Mouse (Mus musculus) cerebellum, adult 18-20 months (tissue): ENCODE measurements around the gene Dclk3.

Experiments used
- DNase-seq, 2 experiments: peaks; one replicate each; pipeline ENCODE4 v3.0.0; 2021

Gene Dclk3

DNA sequence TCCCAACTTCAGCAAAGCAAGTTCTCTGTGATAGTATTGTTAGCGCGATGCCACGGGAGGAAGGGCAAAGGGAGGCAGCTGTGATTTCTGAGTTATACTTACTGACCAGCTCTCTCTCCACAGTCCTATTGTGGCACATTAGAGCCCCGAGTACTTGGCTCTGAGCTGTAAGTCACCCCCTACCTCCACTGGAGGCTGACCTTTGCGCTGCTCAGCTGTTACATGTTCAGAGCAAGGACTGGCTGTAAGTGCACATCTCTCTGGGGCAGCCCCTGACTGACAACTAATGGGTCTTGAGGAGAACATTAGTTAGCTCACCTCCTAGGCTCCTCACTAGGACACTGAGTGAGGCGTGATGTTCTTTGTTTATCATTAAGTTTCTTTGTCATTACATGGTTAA is 1.6 kb downstream of the Dclk3 start:
- no peak for DNase-seq

DNA sequence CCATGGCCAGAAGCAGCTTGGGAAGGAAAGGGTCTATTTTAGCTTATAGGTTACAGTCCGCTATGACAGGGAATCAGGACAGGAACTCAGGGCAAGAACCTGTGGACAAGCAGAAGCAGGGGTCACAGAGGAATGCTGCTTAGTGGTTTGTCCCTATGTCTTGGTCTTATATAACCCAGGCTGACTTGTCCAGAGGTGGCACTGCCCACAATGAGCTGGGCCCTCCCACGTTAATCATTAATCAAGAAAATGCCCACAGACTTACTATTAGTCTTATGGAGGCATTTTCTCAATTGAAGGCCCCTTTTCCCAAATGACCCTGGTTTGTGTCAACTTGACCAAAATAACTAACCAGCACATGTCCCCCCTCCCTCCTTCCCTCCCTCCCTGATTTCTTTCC is 2.3 kb downstream of the Dclk3 start:
- DNase-seq = no peak

DNA sequence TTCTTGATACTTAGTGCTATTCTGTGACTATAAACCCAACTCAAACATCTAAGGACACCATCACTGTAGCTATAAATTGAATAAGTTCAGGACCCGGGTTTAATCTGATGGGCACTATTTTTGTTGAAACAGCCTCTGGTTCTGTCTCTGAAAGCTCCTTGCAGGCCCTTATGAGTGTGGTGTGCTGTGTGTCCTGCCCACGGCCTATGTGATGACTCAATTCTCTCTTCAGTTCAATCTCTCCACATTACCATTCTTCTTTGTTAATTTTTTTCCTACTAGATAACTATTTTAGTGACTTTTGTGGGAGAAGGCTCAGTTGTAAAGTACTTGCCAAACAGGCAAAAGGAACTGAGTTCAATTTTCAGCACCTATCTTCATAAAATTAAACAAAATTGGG is 7.3 kb downstream of the Dclk3 start:
- DNase-seq = no peak

DNA sequence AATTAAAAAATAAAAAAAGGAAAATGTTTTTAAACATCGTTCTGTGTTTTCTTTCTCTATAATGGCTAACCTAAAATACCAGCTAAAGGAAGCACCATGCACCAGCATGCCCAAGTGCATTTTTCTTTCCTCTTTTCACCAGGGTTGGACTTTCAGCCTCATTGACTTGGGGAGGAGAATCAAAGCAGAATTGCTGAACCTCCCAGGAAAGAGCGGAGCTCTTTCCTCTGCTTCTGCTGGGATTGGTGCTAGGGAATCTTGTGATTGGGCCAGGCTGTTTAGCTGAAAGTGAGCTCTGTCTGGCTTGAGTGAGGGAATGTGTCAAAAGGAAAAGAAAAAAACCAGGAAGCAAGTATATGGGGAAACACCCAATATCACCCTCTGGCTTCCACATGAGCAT is 10.1 kb downstream of the Dclk3 start:
- no peak for DNase-seq

DNA sequence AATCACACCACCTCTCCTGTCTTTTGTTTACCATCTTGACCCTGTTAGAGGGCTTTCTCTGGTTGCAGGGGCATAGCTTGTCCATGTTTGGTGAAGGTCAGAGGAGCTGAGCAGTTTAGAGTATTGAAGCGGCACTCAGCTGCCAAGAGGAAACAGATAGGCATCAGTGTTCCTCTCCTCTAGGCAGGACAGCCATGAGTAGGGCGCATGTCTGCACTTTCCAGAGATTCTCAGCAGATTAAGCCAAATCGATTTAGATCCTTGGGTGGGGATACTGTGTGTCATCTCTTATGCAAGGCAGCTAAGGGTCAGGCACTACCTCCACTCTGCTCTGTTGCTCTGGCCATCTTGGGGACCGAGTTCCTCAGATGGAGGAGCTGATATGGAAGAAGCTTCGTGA is 11.0 kb downstream of the Dclk3 start:
- DNase-seq = no peak

DNA sequence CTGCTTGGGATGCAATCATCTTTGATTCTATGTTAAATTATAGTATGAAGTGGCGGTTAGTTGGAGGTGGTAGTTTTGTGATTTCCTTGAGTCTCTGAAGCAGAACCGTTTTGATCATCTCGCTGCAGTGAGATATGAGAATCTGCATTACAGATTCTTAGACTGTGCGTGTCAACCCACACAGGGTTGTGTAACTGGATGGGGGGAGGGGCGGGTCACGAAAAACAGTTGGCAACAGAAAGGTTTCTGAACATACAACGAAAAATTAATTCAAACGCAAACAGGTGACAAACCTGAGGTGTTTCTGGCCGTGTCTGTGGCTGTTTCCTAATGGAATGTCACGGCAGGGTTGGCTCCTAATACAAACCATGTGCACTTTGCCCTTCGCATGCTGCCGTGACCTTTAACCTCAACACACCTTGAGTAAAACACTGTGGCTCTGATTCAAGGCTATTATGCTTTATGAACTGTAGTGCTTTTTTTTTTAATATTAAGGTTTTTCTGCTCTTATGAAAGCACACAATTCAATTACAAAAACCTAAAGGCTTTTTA is 12.0 kb downstream of the Dclk3 start:
- no peak for DNase-seq

DNA sequence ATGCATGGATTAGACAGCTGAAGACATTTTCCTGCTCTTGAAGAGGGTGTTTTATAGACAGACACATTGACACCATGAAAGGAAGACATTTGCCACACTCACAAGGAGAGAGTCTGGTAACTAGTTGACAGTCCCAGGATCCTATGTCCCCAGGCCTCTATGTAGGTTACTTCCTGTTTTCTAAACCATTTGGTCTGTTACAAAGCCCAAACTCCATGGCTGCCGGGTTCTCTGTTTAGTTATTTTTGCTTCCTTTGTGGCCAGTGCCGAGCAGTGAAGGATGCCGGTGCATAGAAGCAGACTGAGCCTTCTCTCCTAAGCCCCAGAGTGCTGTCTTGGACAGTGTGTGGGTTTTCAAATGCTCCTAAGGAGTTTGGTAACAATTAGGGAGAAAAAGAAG is 15.0 kb downstream of the Dclk3 start:
- no peak for DNase-seq

DNA sequence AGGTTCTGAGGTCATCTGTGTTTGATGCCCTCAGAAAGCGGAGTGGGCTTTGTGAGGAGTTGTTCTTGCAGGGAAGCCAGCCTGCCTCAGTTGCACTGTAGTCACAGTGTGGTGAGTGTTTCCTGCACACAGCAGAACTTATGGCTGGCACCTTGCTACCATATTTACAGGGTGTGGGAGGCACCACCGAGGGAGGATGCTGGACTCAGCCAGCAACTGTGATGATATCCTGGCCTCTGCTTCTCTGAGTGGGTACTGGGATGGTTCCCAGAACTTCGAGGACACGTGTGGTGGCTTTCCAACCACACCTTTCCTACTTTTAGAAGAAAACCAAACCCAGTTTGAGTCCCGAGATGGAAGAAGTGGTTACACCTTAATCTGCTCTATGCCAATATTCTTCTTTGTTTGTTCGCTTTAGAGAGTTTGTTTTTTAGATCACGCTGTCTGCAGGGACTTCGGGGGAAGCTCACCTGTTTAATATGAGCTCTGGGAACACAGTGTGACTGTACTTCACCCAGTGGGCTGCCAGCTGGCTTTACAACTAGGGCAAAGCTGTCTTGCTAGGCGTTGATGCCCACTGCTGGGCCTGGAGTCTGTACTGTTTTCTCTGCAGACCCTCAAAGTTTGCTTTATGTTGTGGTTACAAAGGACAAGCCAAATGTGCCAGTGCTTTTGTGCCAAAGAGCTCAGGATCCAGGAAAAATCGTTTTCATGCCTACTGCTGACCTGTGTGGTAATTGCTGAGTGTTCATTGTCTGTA is 18.5 kb downstream of the Dclk3 start:
- DNase-seq = no peak

DNA sequence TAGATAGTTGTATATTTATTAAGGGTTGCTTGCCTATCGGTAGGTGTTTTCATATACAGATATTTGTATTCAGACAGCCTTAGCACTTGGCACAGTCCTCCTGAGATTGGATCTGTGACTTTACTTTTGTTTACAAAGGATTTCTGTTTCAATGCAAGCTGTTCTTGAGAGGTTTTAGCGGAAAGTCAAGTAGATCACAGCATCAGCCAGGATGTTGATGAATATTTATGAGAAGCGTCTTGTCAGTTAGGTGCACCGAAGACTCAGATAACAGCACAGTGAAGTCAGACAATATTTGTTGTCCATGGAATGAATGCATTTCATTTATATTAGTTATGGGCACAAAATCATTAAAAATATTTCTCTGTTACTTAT is 19.0 kb downstream of the Dclk3 start:
- no peak for DNase-seq

DNA sequence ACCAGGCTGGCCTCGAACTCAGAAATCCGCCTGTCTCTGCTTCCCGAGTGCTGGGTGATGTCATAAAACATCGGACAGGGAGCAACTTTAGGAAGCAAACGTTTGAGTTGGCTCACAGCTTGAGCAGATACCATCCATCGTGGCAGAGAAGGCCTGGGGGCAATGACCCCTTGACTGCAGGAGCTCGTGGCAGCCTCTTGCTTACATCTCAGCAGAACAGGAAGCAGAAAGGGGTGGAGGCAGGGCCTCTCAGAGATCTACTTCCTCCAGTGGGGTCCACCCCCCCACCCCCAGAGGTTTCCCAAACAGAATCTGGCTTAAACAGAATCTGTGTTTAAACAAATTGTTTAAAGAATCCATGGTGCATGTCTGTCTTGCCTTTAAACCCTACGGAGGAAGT is 20.6 kb downstream of the Dclk3 start:
- DNase-seq = no peak

DNA sequence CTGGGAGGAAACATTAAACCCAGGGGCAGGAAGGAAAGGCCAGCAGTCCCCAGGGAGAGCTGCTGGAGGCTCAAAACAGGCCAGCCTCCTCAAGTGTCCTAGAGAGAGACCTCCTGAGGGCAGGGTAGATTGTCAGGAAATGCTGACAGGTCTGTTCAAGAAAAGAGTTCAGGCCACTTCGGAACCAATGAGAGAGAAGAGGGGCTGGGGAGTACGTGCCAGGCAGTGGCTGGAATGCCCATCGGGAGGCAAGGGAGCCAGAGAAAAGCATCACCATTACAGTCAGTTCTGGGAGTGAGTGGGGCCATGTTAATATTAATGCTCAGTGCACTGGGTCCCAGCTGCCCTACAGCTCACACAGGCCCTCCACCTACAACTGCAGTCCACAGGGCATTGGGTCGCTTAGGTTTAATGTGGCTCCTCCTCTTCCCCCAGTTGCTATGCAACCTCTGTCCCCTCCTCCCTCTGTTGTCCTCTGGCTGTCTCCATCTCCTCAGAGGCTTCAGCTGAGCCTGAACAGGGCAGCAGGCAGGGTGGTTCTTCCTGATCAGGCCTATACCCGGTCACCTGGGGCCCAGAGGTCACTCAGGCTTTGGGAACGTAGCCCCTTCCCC is 21.4 kb downstream of the Dclk3 start:
- no peak for DNase-seq

DNA sequence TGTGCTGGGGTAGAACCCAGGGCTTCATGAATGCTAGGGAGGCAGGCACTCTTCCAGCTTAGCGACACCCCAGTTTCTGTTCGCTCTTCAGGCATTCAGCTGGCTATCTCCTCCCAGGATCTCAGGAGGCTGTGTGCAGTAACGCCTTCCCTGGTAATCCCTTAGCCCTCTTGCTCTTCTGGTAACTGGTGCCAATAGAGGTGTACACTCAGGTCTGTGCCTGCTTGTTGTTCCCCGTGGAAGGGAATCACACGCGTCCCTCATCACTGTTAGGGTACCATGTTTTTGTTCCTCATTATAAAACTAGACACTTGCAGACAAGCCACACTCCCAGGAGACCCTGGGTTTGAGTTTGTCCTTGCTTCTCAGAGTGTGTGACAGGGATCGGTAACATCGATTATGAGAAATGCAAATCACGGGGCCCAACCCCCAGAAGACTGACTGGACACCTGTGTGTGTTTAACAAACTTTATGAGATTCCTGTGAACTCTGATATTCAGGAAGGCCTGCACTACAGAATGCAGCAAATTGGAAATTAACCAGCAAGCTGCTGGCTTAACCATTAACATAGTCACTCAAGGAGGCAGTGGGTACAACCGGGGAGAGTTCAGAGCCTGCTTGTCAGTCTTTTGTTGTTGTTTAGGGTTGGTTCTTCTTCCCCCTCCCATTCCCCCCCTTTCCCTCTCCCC is 22.7 kb downstream of the Dclk3 start:
- no peak for DNase-seq

DNA sequence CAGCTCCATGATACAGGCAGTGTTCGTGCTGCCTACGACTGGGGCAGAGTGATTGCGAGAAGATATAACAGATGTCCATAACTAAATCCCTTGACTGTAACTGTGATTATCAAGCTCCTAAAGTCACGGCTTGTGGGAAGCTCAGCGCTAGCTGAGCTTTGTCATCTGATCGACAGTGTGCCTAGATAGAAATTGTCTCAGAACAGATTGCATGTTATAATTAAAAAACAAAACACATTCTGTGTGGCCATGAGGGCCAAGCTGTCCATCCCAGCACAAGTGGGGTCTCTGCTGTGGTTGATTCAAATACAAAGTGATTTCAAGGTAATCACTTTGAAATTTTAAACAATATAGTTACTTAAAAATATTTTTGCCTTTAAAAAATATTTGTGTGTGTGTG is 26.8 kb downstream of the Dclk3 start:
- no peak for DNase-seq

DNA sequence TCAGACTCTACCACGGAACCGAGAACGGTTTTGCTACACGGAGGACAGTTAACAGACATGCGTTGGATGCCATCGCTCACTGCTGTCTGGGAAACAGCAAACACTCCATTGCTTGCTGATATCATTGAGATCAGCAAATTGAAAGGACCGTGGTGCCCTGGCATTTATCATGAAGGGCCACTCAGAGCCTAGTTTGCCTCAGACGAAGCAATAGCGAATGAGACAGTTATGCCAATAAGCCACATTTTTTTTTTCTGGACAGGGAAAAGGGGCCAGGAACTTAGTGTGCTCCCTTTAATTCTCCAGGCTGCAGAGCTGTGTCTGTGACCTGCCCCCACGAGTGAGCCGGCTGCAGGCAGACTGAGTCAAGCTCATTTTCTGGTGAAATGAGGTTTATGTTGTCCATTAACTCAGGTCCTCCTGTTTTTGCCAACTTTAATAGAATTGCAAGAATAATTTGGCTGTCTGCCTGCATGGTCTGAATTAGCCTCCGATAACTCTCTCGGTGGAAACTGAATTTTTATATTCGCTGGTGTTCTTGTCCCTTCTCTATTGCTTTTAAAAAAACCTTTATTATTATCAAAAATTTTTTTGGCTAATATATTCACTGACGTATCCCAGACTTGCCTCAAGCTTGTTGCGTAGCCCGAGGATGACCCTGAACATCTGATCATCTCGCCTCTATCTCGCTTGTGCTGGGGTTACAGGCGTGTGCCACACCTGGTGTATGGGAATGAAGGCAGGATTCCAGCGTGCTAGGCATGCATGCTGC is 35.0 kb downstream of the Dclk3 start:
- DNase-seq = no peak

DNA sequence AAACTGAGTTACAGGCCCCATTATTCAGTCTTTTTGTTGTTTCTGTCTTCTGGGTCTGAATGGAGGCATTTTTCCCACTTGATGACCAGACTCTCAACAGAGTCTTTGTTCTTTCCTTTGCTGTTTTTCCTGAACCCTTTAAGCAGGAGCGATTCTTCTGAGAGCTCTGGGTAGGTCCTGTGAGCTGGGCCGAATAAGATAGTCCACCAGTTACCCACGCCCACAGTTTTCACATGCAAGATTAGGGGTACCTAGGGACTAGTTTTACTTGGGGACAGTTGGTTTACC is 35.5 kb downstream of the Dclk3 start:
- no peak for DNase-seq

DNA sequence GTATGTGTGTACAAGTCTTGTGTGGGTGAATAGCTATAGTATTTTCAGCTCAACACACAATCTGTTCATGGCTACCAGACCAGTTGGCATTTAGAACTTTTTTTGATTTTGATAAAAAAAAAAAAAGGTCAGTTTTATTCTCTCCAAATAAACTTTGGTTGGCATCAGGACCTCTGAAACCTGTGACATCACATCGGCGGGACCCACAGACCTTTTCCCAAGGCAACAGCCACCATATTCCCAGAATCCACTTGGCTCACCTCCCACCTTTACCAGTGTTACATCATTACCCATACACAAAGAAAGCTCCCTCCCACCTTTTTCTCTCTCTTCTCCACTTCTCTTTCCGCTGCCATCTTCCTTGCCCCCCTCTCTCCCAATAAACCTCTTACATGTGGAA is 36.4 kb downstream of the Dclk3 start:
- no peak for DNase-seq

DNA sequence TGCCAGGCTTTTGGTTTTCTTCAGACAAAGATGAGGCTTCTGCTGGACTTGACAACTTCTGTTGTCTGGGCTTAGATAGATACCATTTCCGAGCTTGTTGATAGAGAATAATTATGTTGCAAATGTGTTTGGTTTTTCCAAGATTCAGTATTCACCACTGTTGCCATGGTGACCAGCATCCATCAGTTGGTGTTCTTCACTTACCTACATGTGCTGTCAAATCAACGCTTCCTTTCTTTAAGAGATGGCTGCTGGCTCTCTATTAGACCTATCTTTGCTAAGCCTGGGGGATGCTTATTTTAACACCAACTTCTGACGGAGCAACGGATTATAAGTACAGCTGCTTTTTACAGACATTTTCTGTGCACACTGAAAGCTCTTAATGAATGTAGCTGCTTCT is 37.1 kb downstream of the Dclk3 start:
- DNase-seq = no peak

DNA sequence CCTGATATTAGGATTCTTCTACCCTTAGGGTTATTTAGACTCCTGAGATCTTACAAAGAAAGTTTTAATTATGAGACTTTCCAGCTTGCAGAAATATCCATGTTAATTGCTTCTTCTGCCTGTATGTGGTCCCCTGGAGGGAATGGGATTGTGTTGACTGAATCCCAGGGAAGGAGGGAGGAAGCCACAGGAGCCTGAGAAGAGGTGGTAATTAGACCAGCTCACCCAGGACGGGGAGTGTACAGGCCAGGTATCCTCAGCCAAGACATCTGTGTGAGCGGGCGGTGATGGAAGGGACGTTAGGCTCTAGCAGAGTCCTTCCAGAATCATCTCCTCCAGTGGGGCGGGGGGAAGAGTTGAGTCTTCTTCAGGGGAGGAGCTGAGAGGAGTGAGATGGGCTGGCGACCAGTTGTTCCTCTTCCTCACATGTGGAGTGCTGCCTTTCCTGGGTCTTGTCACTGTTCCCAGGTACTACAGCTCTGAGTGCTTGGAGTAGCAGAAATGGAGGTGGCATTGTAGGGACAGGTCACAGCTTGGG is 37.7 kb downstream of the Dclk3 start:
- no peak for DNase-seq

DNA sequence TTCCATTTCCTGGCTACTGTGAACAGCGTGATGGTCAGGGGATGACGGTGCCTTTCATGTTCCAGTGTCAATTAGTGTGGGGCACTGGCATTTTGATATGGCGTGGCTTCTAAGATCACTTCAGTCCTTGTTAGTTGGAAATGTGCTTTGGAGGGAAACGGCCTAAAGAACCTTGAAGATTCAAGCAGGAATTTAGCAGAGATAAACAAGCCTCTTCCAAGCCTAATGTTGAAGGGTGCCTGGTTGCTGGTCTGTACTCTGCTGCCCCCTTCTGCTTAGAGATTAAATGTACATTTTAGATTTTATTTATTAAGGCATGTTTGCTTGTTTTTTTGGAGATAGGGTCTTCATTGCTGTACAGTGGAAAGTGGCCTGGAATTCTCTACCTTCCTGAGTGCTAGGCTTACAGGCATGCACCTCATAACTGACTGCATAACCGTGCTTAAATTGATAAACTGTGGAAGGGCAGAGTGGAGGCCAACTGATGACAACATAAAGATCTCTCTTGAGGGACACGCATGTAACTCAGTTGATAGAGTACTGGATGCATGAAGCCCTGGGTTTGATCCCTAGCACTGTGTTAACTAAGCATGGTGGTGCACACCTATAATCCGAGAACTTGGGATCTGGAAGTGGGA is 40.1 kb downstream of the Dclk3 start:
- DNase-seq = no peak

DNA sequence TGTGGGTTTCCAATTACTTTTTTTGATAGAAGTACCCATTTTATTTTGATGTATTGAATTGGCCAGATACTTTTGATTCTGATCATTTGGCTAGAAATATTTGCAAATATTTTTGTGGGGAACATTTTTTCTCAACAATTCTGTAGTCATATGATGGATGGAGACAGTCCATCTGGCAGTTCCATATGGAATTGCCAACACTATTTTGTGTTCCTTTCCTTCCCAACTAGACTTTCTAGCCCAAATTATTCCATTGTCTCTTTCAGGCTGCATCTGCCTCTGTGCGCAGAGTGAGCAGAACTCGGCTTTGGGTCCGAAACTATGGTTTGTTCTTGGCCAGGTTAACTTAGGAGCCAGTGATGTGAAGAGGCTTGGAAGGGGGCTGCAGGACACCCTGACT is 42.1 kb downstream of the Dclk3 start:
- no peak for DNase-seq

DNA sequence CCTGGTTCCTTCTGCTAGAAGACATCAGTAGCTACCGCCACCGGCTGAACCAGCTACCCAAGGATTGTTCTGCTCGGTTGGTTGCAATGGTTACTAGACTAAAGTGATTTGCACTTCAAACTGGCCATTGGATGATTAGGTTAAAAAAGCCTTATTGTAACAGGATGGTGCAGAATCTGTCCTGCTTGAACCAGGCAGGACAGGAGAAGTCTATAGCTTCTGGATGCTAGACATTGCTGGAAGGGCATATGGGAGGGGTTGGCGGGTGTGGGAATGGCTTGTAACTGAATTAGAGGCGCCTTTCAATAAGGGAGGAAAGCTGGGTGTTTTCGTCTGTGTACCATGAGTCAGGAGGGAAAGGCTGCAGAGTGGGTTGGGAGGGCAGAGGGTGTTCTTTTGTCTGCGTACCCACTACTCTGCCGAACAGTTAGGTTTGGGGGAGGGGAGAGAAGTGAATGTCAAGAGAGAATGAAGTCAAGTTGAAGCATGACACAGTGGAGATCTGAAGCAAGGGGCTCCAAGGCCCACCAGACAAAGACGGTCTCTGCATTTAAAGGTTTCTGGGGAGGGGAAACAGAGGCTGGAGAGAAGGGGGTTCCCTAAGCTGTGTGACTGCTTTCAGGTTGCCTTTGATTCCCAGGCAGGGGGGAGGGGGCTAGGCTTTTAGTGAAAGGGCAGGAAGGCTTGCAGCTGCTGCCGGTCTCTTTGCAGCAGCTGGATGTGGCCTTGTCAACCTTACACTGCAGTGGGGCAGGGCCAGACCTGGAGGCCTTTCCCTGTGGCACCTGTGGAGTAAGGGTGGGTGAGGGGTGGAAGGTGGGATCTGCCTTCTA is 48.0 kb downstream of the Dclk3 start:
- DNase-seq = no peak

DNA sequence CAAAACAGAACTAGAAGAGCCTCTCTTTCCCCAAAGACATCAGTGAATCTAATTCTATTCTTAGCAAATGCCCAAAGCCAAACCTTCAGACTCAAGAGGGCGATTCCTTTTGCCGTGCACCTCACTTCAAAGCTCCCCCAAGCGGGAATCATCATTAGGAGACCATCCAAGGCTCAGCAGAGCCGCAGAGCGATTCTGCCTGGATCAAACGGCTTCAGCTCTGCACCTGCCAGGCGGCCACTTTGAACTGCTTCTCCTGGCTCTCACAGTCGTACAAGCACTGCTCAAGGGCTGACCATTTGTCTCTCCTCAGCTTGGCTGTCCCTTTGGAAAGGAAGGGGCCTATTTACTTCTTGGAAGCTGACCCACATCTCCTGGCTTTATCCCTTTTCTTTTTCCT is 51.7 kb downstream of the Dclk3 start:
- DNase-seq = no peak
